Mouse (Mus musculus): ENCODE results near the gene Fuca1. TPM values are rescaled to one million over a fixed set of nuclear protein-coding genes. Genes with fewer than 3 reads are reported as not detected.

Gene Fuca1
- polyA plus RNA-seq, 1 experiment from 2014 or later, result 69.0 TPM

- Histone ChIP-seq H3K4me2 (replicated peaks) (peak overlapping the region; percentile 97), H3K4me3 (peak overlapping the region; percentile 76), H3K27me3 (no peaks in the 10 kb centered on the region), H3K27ac (peak overlapping the region; percentile 90), H3K4me1 (peaks cover 23% of the 10 kb centered on the region), H3K9me3 (no peaks in the 10 kb centered on the region), H3K36me3 (peaks cover 71% of the 10 kb centered on the region), H3K9ac (peak overlapping the region; percentile 84)
- 8% methylated on average over 15 of the region's 15 CpGs for WGBS
- ATAC-seq (ENCODE audit: low FRiP score, low read depth), result peak; percentile 6; the same call in 1 of the 2 replicates
Measured at GRCm38 (mm10) chr4:135962946-135963345, 42.4 kb downstream of the Fuca1 start.

- Histone ChIP-seq H3K4me1 (peaks cover 23% of the 10 kb centered on the region), H3K4me2 (replicated peaks) (peak within 1 kb of the TSS; percentile 97), H3K9ac (peak within 1 kb of the TSS; percentile 84), H3K36me3 (peaks cover 71% of the 10 kb centered on the region), H3K4me3 (peak within 1 kb of the TSS; percentile 76), H3K9me3 (no peaks in the 10 kb centered on the region), H3K27ac (peak within 1 kb of the TSS; percentile 90), H3K27me3 (no peaks in the 10 kb centered on the region)
- ATAC-seq (ENCODE audit: low FRiP score, low read depth), result peak; percentile 93
- WGBS, result under 1% methylated on average over 56 of the region's 56 CpGs
Measured at GRCm38 (mm10) chr4:135963457-135964193, 43.1 kb downstream of the Fuca1 start, which contains the start of gene Gale. Gene Gale (plus strand): TSS chr4:135963727.

GRCm38 (mm10) chr4:135964426-135964825 lies 43.9 kb downstream of the Fuca1 start:
- Histone ChIP-seq H3K9me3 (no peaks in the 10 kb centered on the region), H3K9ac (peak overlapping the region; percentile 84), H3K36me3 (peaks cover 71% of the 10 kb centered on the region), H3K4me3 (peak overlapping the region; percentile 76), H3K27me3 (no peaks in the 10 kb centered on the region), H3K27ac (peak overlapping the region; percentile 90; the same call in 1 of the 2 replicates), H3K4me2 (replicated peaks) (peak overlapping the region; percentile 97), H3K4me1 (peaks cover 23% of the 10 kb centered on the region)
- WGBS, result 3% methylated on average over 12 of the region's 12 CpGs
- peak; percentile 5; the same call in 1 of the 2 replicates for ATAC-seq (ENCODE audit: low FRiP score, low read depth)

GRCm38 (mm10) chr4:135965113-135965512 lies 44.6 kb downstream of the Fuca1 start:
- Histone ChIP-seq H3K9ac (no peak overlapping the region), H3K4me2 (replicated peaks) (peak overlapping the region; percentile 97), H3K4me3 (peak overlapping the region; percentile 76; the same call in 1 of the 2 replicates), H3K27me3 (no peaks in the 10 kb centered on the region), H3K36me3 (peaks cover 71% of the 10 kb centered on the region), H3K4me1 (peaks cover 23% of the 10 kb centered on the region), H3K9me3 (no peaks in the 10 kb centered on the region), H3K27ac (no peak overlapping the region)
- WGBS, result 83% methylated on average over 9 of the region's 9 CpGs
- no peak for ATAC-seq (ENCODE audit: low FRiP score, low read depth)

- peaks cover 30% of the 10 kb centered on the region for H3K4me1 ChIP-seq
- no peaks in the 10 kb centered on the region for H3K27me3 ChIP-seq
- H3K9ac ChIP-seq, result no peak overlapping the region
- no peak overlapping the region for H3K4me3 ChIP-seq
- no peak overlapping the region for H3K4me2 ChIP-seq (replicated peaks)
- no peaks in the 10 kb centered on the region for H3K9me3 ChIP-seq
- WGBS, result 94% methylated on average over 16 of the region's 16 CpGs
- H3K27ac ChIP-seq, result no peak overlapping the region
- peaks cover 64% of the 10 kb centered on the region for H3K36me3 ChIP-seq
- no peak for ATAC-seq (ENCODE audit: low FRiP score, low read depth)
Measured at GRCm38 (mm10) chr4:135966283-135966682, 45.7 kb downstream of the Fuca1 start.

- H3K36me3 ChIP-seq, result peaks cover 55% of the 10 kb centered on the region
- WGBS, result 83% methylated on average over 18 of the region's 18 CpGs
- no peak overlapping the region for H3K9ac ChIP-seq
- no peak overlapping the region for H3K4me2 ChIP-seq (replicated peaks)
- H3K27ac ChIP-seq, result no peak overlapping the region
- ATAC-seq (ENCODE audit: low FRiP score, low read depth), result no peak
- no peaks in the 10 kb centered on the region for H3K27me3 ChIP-seq
- H3K4me3 ChIP-seq, result no peak overlapping the region
- H3K4me1 ChIP-seq, result peaks cover 36% of the 10 kb centered on the region
- no peaks in the 10 kb centered on the region for H3K9me3 ChIP-seq
Measured at GRCm38 (mm10) chr4:135967086-135967760, 46.7 kb downstream of the Fuca1 start.

- no peak overlapping the region for H3K4me2 ChIP-seq (replicated peaks)
- H3K4me1 ChIP-seq, result peaks cover 34% of the 10 kb centered on the region
- H3K27ac ChIP-seq, result no peak overlapping the region
- ATAC-seq (ENCODE audit: low FRiP score, low read depth), result no peak
- H3K9me3 ChIP-seq, result no peaks in the 10 kb centered on the region
- peaks cover 51% of the 10 kb centered on the region for H3K36me3 ChIP-seq
- no peak overlapping the region for H3K4me3 ChIP-seq
- 63% methylated on average over 19 of the region's 19 CpGs for WGBS
- H3K27me3 ChIP-seq, result no peaks in the 10 kb centered on the region
- H3K9ac ChIP-seq, result no peak overlapping the region
Measured at GRCm38 (mm10) chr4:135968271-135968869, 47.8 kb downstream of the Fuca1 start.

GRCm38 (mm10) chr4:135969070-135969750 lies 48.7 kb downstream of the Fuca1 start:
- no peak overlapping the region for H3K27ac ChIP-seq
- 90% methylated on average over 13 of the region's 13 CpGs for whole genome bisulfite sequencing

GRCm38 (mm10) chr4:135970585-135970984 lies 50.0 kb downstream of the Fuca1 start:
- H3K9ac ChIP-seq, result peak overlapping the region; percentile 25; the same call in 1 of the 2 replicates
- peaks cover 65% of the 10 kb centered on the region for H3K36me3 ChIP-seq
- WGBS, result 82% methylated on average over 11 of the region's 11 CpGs
- no peak overlapping the region for H3K27ac ChIP-seq
- H3K4me1 ChIP-seq, result peaks cover 20% of the 10 kb centered on the region
- no peaks in the 10 kb centered on the region for H3K27me3 ChIP-seq
- H3K9me3 ChIP-seq, result no peaks in the 10 kb centered on the region
- no peak for ATAC-seq (ENCODE audit: low FRiP score, low read depth)
- peak overlapping the region; percentile 100 for H3K4me3 ChIP-seq
- H3K4me2 ChIP-seq (replicated peaks), result peak overlapping the region; percentile 98; the same call in 1 of the 2 replicates

More at GRCm38 (mm10) chr4:135969070-135969750, 48.7 kb downstream of the Fuca1 start:
- peaks cover 54% of the 10 kb centered on the region for H3K36me3 ChIP-seq
- H3K9me3 ChIP-seq, result no peaks in the 10 kb centered on the region
- H3K27me3 ChIP-seq, result no peaks in the 10 kb centered on the region
- ATAC-seq (ENCODE audit: low FRiP score, low read depth), result no peak
- no peak overlapping the region for H3K9ac ChIP-seq
- H3K4me3 ChIP-seq, result no peak overlapping the region
- peaks cover 31% of the 10 kb centered on the region for H3K4me1 ChIP-seq
- no peak overlapping the region for H3K4me2 ChIP-seq (replicated peaks)

GRCm38 (mm10) chr4:135971805-135972555 lies 51.4 kb downstream of the Fuca1 start:
- Histone ChIP-seq H3K4me2 (replicated peaks) (peak overlapping the region; percentile 98), H3K9ac (peak overlapping the region; percentile 96), H3K36me3 (peaks cover 65% of the 10 kb centered on the region), H3K4me3 (peak overlapping the region; percentile 100), H3K4me1 (peaks cover 20% of the 10 kb centered on the region), H3K27me3 (no peaks in the 10 kb centered on the region), H3K27ac (peak overlapping the region; percentile 58; the same call in 1 of the 2 replicates), H3K9me3 (no peaks in the 10 kb centered on the region)
- WGBS, result 1% methylated on average over 35 of the region's 35 CpGs
- 0 out of 2 replicates have a peak, but pooled peaks have one; percentile 5 for ATAC-seq (ENCODE audit: low FRiP score, low read depth)

GRCm38 (mm10) chr4:135972556-135972906 lies 52.0 kb downstream of the Fuca1 start, which contains the start of gene Lypla2:
Gene Lypla2 (minus strand): TSS chr4:135972626.
- ATAC-seq (ENCODE audit: low FRiP score, low read depth), result peak; percentile 86
- peak within 1 kb of the TSS; percentile 58; the same call in 1 of the 2 replicates for H3K27ac ChIP-seq
- peak within 1 kb of the TSS; percentile 96 for H3K9ac ChIP-seq
- H3K9me3 ChIP-seq, result no peaks in the 10 kb centered on the region
- peak within 1 kb of the TSS; percentile 98 for H3K4me2 ChIP-seq (replicated peaks)
- peaks cover 63% of the 10 kb centered on the region for H3K36me3 ChIP-seq
- under 1% methylated on average over 19 of the region's 19 CpGs for WGBS
- no peaks in the 10 kb centered on the region for H3K27me3 ChIP-seq
- H3K4me1 ChIP-seq, result peaks cover 20% of the 10 kb centered on the region
- peak within 1 kb of the TSS; percentile 100 for H3K4me3 ChIP-seq
